Mouse (Mus musculus): ENCODE data around the gene Tbx10.
"Not testable (repeated sequence)": the region's sequence is repeated elsewhere in the genome, so short reads cannot be mapped to it uniquely, and the experiment has no call there.

The Tbx10 gene

DNA sequence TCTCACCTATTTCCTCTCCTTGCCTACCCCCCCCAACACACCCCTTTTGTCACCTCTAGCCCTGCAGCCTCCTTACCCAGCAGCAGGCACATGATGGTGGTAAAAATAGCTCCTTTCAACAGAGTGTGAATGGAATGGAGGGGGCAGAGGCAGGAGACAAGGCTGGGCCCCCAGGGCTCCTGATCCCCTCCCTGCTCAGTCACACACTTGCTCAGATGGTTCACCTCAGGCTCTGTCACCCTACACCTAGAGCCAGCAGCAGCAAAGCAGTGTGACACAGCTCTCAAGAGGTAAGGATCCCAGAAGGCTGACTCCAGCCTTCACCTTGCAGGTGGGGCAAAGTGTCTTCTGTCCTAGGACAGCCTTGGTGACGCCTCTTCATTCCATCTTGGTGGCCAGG, 10.6 kb downstream of the Tbx10 start, which contains the start of gene Doc2g:
TSS of gene Doc2g (plus strand) at position 202 of the 400 bp plus-strand sequence.
- no peak for DNase-seq (ENCODE audit: extremely low read depth, low read depth)

DNA sequence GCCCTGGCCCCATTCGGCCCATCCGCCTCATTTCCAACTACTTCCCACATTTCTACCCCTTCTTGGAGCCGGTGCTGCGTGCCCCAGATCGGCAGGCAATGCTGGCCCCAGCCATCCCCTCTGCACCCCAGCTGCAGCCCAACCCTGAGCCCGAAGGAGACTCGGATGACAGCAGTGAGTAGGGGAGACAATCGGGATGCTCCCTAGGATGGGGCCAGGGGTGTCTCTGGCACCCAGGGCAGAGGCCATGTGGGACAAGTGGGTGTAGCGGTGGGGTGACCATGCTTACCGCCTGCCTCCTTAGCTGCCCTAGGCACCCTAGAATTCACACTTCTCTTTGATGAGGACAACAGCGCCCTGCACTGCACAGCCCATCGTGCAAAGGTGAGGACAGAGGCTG, 11.1 kb downstream of the Tbx10 start:
- DNase-seq (ENCODE audit: extremely low read depth, low read depth): no peak

DNA sequence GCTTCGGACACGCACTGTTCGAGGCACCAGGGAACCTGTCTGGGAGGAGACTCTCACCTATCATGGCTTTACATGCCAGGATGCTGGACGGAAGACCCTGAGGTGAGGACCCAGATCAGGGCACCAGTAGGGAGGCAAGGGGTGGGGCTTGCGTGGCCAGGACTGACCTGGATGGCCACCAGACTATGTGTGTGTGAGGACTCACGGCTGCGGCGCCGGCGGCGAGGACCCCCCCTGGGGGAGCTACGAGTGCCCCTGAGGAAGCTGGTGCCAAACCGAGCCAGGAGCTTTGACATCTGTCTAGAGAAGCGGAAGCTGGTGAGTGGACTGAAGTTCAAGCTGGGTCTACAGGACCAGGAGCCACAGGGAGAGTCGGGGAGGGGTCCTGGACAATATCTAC, 11.8 kb downstream of the Tbx10 start:
- DNase-seq (ENCODE audit: extremely low read depth, low read depth): no peak

DNA sequence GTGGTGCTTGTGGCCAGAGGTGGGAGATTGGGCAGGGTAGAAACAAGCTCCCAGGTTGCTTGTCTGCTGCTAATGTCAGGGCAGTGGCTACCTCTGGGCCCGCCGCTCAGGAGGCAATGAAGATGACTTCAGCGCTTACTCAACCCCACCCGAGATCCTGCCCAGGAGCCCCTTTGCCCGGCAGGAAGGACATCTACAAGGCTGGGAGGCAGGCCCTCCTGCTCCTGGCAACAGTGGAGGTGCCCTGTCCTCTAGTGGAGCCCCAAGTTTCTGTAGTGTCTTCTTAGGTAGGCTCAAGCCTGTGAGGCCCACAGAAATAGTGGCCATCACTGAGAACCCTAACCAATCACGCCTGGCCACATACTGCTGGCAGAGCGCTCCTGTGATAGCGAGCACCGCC, 12.5 kb downstream of the Tbx10 start:
- no peak for DNase-seq (ENCODE audit: extremely low read depth, low read depth)

DNA sequence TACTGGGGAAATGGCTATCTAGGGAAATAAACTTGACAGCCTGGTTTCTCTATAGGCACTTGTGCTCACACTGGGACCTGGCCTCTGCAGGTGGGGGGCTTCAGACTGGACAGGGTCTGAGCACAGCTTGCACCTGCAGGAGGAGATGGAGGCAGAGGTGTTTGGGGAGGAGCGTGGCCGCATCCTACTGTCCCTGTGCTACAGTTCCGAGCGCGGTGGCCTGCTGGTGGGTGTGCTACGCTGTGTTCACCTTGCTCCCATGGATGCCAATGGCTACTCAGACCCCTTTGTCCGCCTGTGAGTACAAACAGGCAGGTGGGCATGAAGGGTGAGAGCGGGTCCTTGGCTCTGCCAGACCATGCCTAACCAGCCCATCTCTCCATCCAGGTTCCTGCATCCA, 13.4 kb downstream of the Tbx10 start:
- no peak for DNase-seq (ENCODE audit: extremely low read depth, low read depth)

DNA sequence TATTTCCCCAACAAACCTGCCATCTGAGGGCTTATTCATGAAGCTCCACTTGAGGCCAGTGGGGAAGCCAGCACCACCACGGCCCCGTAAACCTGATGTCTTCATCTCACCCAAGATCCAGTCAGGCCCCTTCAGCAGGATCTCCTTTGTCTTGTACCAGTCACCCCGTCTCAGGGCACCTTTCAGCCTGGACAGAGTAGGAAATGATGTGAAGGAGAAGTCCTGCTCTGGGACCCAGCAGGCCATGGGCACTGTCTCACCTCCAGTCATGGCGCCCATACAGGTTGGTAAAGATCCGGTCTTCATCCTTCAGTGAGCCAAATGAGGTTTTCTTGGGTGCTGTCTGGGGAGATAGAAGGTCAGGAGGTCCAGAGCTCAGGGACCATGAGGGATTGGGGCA, 18.5 kb downstream of the Tbx10 start:
- DNase-seq (ENCODE audit: extremely low read depth, low read depth): no peak

DNA sequence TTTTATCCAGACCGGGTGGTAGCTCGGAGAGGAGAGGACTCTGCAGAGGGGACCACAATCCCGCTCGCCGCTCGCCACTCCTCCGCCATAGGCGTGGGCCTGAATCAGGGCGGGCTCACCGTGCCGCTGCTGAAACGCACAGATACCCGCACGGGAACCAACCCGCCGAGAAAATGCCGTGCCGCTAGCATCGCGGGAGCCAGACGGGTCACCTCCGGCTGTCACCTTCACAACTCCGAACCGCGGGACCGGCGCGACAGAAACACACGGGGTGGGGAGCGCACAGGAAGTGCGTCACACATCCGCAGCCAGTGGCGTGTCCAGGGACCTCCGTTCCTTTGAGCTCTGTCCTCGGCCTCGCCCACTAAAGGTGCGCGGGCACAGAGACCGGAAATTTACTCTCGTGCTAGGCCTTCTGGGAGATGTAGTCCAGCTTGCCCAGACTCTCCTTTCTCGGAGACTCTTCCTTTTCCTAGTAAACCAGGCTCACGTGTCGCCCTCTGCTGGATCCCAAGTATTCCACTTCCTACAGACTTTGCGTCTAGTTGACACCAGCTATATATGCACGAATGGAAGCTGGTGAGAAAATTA, 20.0 kb downstream of the Tbx10 start, which contains the start of gene Ndufv1:
TSS of gene Ndufv1 (minus strand) at position 375 of the 591 bp plus-strand sequence.
- peak; percentile 98 for DNase-seq (ENCODE audit: extremely low read depth, low read depth)

DNA sequence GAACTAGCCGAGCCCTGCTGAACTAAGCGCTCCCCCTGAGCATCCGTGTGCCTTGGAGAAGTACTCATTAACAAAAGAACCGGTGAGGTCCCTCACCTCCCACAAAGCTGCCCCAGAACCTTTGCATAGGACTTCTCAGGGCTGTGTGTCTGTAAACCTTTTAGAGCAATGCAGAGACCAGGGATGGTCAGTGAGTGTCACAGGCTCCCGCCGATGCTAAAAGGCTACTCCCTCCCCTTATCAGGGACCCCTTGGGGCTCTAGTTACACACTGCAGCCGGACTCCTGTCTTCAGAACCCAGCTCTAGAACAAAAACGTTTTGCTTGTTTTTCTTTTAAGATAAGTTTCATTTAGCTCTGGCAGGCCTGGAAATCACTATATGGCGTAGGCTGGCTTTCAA, 20.5 kb downstream of the Tbx10 start:
- no peak for DNase-seq (ENCODE audit: extremely low read depth, low read depth)

DNA sequence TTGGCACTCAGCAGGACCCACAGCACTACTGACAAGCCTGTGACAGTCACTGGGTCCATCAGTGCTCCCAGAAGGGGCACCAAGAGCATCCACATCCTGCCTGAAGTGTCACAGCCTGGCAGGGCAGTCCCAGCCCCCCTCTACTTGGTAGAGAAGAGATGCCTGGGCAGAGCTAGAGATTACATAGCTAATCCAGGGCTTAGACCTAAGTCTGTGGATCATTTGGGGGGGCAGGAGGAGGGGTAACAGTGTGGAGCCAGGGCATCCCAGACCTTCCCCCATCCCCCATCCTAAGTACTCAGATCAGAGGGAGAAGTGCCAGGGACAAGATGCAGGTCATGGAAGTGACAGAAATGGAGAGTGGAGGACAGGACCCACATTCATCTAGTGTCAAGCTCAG, 22.2 kb downstream of the Tbx10 start:
- no peak for DNase-seq (ENCODE audit: extremely low read depth, low read depth)

DNA sequence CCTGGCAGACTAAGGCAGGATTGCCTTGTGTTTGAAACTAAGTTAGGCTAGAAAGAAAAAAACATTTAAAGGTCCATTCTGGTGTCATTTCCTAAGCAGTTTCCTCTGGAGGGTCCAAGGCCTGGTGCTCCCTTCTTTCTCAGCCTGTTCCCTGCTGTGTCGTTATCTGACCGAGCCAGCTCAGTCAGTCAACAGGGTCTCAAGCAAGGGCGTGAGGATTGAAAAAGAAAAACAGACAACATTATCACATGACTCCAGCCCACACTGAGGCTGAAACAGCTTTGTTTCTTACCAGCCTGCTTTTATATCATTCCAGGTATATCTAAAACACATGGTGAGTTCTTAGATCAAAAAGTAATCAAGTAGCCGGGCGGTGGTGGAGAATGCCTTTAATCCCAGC, 23.1 kb downstream of the Tbx10 start:
- DNase-seq (ENCODE audit: extremely low read depth, low read depth): no peak

DNA sequence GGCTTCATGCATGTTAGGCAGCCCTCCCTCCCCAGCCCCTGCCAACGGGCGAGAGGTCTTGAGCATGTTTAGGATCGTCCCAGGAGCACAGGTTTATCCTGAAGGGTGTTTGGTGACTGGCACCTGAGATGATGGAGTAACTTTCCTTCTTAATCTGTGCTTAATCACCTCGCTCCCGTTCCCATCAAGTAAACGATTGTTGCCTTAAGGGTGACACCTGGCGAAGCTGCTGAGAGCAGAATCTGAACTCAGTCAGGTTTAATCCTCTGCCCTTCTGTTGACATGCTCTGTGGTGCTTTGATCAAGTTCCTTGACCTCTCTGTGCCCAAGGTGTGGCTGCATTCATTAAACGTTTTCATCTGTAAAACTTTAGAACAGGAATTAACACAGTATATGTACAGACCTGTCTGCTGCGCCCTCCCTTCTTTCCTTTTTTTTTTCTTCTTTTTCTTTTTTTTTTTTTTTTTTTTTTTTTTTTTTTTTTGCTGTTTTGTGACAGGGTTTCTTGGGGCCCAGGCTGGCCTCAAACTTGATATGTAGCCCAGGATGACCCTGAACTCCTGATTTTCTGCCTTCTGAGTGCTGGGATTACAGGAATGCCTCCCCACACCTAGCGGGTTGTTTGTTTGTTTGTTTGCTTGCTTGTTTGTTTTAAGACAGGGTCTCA, 25.5 kb downstream of the Tbx10 start:
- no peak for DNase-seq (ENCODE audit: extremely low read depth, low read depth)

DNA sequence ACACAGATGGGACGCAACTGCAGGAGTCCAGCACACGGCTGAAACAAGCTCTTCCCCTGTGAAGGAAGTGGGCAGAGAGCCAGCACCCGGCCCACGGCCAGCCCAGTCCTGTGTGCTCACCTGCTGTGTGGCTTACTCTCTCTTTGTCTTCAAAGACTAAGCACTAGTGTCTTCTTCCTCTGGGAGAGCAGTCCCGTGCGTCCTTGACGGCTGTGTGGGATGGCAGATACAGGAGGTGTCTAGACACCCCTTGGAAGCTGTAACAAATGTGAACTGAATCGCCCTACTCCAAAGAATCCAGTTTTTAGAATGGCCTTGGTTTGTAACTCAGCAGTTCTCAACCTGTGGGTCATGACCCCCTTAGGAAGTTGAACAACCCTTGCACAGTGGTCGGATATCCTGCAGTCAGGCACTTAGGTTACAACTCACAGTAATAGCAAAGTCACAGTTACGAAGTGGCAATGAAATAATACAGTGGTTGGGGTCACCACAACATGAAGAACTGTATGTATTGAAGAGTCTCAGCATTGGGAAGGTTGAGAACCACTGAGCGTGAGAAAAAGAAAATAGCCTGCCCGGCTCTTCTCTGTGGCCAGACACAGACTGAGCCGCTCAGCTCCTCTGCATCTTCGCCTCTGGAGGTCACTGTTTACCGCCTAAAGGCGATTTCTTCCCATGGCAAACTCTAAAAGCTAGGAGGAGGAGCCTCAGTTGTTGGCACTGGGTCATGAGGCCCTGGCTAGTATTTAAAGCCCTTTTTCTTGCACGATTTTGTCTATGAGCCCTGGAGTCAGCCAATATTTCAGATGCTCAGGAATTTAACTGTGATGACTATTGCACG, 26.4 kb downstream of the Tbx10 start:
- peak; percentile 22 for DNase-seq (ENCODE audit: extremely low read depth, low read depth)

DNA sequence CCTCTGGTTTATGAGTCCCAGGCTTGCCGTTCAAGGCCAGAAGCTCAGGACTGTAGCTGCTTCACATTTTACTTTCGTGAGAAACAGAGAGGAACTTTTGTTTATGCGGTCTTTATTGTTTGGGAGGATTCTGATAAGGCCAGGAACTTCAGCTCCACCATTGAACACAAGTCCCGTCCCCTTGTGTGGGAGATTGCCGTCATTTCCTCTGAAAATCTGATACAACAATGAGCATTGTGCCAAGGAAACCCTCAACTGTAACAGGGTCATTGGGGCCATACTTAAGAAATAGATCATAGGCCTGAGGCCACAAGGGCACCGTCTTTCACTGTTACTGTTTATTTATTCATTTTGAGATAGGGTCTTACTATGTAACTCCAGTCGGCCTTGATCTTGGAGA, 30.6 kb downstream of the Tbx10 start:
- DNase-seq (ENCODE audit: extremely low read depth, low read depth): no peak

DNA sequence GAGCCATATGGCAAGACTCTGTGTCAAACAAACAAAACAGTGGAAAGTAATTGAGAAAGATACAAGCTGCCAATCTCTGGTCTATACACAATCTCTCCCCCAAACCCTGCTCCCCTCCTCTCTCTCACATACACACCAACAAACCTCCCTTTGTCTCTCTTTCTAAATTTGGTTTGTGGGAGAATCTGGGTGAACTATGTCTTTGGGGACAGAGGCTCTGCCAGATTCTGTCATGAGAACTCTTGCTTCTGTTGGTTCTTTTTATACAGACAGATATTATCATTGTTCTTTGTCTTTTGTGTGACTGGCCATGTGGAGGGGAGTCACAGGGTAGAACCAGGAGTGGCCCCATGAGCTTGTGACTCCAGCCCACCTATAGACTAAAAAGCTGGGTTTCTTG, 35.0 kb downstream of the Tbx10 start:
- DNase-seq (ENCODE audit: extremely low read depth, low read depth): no peak

DNA sequence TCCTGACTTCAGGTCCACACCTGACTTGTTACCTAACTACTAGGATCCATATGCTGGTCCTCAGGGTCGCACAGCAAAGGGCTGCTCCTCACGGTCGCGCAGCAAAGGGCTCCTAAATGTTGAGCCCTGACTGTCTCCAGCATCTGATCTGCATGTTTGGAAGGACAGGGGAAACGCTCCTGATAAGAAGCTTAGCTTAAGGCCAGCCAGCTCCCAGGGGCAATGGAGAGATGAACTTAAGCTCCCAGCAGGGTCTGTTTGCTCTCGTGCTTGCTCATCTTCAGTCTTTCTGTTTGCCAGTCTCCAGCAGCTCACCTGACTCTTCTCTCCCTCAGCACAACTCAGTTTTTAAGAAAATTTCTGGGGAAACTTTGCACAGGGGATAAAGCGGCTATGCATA, 40.1 kb downstream of the Tbx10 start:
- no peak for DNase-seq (ENCODE audit: extremely low read depth, low read depth)

DNA sequence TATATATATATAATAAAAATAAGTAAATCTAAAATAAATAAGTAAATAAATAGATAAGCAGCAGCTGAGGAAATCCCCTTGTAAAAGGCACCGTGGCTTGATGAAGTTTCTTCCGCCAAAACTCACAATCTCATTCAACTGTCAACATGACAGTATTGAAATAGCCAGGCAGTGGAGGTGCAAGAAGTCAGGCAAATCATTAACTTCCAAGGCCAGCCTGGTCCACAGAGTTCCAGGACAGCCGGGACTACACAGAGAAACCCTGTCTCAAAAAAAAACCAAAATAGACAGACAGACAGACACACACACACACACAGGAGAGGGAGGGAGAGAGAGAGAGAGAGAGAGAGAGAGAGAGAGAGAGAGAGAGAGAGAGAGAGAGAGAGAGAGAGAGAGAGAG, 40.7 kb downstream of the Tbx10 start:
- DNase-seq (ENCODE audit: extremely low read depth, low read depth): no peak

DNA sequence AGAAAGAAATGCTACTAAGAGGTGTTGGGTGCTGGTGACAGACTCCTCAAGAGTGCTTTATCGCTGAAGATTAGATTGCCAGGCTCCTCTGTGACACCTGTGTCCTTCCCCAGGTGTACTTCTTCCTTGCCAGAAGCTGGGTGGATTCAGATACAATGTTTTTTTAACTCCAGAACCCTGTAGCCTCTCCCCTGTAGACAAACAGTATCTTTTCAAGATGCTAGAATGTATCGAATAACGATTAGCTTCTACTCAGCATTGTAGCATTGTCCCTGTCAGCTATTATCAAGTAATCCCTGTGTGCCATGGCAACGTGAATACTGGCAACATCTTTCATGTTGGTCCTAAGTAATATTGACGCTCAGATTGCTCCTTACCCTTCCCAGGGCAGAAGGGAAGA, 41.2 kb downstream of the Tbx10 start:
- no peak for DNase-seq (ENCODE audit: extremely low read depth, low read depth)

DNA sequence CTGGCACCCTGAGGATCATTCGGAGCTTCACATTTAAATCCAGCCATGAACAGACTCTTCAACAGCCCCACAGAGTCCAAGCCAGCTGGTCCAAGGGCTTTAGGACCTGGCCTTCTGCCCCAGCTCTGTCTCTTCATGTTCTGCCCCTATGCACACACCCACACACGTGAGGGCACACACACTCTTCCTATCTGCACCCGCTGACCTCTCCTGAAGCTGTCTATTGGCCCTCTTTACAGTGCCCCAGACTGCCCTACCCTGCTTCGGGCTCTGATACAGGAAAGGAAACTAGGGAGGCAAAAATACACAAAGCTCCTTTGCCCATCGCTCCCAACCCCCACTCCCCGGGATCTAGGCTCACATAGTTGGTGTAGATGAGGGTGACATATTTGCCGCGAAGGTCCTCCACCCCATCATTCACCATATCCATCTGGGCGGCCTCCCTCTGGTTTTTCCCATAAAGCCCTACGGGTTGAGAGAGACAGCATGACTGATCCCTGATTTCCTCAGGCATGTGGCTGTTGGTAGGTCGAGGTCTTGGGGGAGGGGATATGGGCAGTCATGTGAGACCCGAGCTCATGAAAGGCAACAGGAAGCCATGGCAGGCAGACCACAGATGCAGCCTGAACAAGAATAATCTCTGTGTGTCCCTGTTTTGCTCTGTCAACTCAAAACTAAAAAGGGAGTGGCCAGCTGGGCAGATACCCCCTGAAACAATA, 43.9 kb downstream of the Tbx10 start:
- no peak for DNase-seq (ENCODE audit: extremely low read depth, low read depth)

DNA sequence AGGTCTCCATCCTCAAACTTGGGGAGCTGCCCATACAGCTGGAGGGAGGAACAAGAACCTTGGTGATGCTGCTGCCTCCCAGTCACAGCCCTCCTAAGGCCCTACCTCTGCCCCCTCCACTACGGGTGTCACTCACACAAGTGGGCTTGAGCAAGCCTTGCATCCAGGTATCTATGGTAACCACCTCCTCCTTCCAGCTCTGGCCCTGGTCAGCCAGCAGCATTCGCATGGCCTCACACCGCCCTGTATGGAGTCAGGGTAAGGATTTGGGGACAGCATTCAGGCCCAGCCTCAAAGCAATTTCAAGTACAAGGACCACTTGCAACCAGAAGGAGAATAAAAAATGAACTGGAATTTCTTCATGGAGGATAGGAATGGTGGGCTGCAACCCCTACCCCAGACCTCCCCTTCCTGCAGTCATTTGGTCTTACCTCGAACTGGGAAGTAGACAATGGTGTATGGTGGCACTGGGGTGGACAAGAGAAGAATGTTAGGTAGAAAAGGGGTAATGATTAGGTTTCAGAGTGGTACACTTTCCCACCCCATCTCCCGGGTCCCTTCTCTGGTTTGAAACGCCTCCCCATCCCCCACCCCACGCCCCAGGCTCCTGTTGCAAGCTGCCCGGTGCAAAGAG, 44.7 kb downstream of the Tbx10 start:
- DNase-seq (ENCODE audit: extremely low read depth, low read depth): not testable (repeated sequence)

DNA sequence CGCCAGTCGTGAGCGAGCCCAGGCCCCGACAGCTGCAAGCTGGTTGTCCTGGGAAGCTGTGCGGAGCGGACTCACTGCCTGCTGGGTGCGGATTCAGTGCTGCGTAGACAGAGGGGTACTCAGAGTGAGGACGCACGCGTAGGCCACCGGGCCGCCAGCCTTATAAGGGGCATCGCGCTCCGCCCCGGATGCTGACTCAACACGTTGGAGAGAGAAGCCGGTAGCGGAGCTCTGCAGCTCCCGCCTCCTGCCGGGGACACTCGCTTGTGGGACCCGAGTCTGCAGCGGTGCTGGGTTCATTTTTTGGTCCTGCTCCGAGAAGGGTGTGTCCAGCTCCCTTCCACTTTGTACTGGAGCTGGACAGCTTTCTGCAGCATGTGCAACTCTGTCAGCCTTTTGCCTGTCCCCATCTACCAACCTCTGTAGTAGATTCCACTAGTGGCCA, 45.3 kb downstream of the Tbx10 start, which contains the start of gene Gstp1:
TSS of gene Gstp1 (minus strand) at position 198 of the 445 bp plus-strand sequence.
- DNase-seq (ENCODE audit: extremely low read depth, low read depth): peak; percentile 72

DNA sequence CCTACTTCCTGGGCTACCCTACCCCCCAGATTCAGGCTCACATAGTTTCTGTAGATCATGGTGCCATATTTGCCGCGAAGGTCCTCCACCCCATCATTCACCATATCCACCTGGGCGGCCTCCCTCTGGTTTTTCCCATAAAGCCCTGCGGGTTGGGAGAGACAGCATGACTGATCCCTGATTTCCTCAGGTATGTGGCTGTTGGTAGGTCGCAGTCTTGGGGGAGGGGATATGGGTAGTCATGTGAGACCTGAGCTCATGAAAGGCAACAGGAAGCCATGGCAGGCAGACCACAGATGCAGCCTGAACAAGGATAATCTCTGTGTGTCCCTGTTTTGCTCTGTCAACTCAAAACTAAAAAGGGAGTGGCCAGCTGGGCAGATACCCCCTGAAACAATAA, 48.4 kb downstream of the Tbx10 start:
- DNase-seq (ENCODE audit: extremely low read depth, low read depth): not testable (repeated sequence)

Measured in MEL-GATA-1-ER (cell line).